Mouse (Mus musculus): ENCODE results near the gene Gon7.

Gene Gon7

GRCm38 (mm10) chr12:102757689-102758402, at the start of gene Gon7, which contains the start of the genes Gm28051 and Ubr7:
Gon7 (minus strand) TSS chr12:102757803.
Gm28051 (minus strand) TSS chr12:102757765.
Ubr7 (plus strand) TSS chr12:102757967.
- DNase-seq (ENCODE audit: low read depth, low spot score) = peak; percentile 97

GRCm38 (mm10) chr12:102799528-102799927, 41.9 kb upstream of the Gon7 start:
- no peak for DNase-seq (ENCODE audit: low read depth, low spot score)

- DNase-seq (ENCODE audit: low read depth, low spot score) = no peak
Measured at GRCm38 (mm10) chr12:102787927-102788326, 30.3 kb upstream of the Gon7 start.

GRCm38 (mm10) chr12:102785593-102785985, 28.0 kb upstream of the Gon7 start:
- no peak for DNase-seq (ENCODE audit: low read depth, low spot score)

- no peak for DNase-seq (ENCODE audit: low read depth, low spot score)
Measured at GRCm38 (mm10) chr12:102784899-102785592, 27.4 kb upstream of the Gon7 start.

- DNase-seq (ENCODE audit: low read depth, low spot score) = no peak
Measured at GRCm38 (mm10) chr12:102782841-102783240, 25.2 kb upstream of the Gon7 start.

GRCm38 (mm10) chr12:102779452-102779851, 21.8 kb upstream of the Gon7 start:
- DNase-seq (ENCODE audit: low read depth, low spot score) = no peak

GRCm38 (mm10) chr12:102778151-102778550, 20.5 kb upstream of the Gon7 start:
- no peak for DNase-seq (ENCODE audit: low read depth, low spot score)

- no peak for DNase-seq (ENCODE audit: low read depth, low spot score)
Measured at GRCm38 (mm10) chr12:102776035-102776434, 18.4 kb upstream of the Gon7 start.

- no peak for DNase-seq (ENCODE audit: low read depth, low spot score)
Measured at GRCm38 (mm10) chr12:102772676-102773075, 15.1 kb upstream of the Gon7 start.

GRCm38 (mm10) chr12:102771601-102772000, 14.0 kb upstream of the Gon7 start:
- no peak for DNase-seq (ENCODE audit: low read depth, low spot score)

GRCm38 (mm10) chr12:102769000-102769399, 11.4 kb upstream of the Gon7 start:
- no peak for DNase-seq (ENCODE audit: low read depth, low spot score)

- no peak for DNase-seq (ENCODE audit: low read depth, low spot score)
Measured at GRCm38 (mm10) chr12:102763696-102764095, 6.1 kb upstream of the Gon7 start.

- DNase-seq (ENCODE audit: low read depth, low spot score) = no peak
Measured at GRCm38 (mm10) chr12:102761668-102762067, 4.1 kb upstream of the Gon7 start.

- DNase-seq (ENCODE audit: low read depth, low spot score) = no peak
Measured at GRCm38 (mm10) chr12:102758936-102759335, 1.3 kb upstream of the Gon7 start.

GRCm38 (mm10) chr12:102758403-102758756, 777 bp upstream of the Gon7 start, which contains the start of gene Gm20604:
Gm20604 (minus strand) TSS chr12:102758672.
- no peak for DNase-seq (ENCODE audit: low read depth, low spot score)

- peak; percentile 16 for DNase-seq (ENCODE audit: low read depth, low spot score)
Measured at GRCm38 (mm10) chr12:102757055-102757688, 431 bp downstream of the Gon7 start.

- DNase-seq (ENCODE audit: low read depth, low spot score) = no peak
Measured at GRCm38 (mm10) chr12:102756304-102756703, 1.3 kb downstream of the Gon7 start.

- no peak for DNase-seq (ENCODE audit: low read depth, low spot score)
Measured at GRCm38 (mm10) chr12:102748256-102748655, 9.3 kb downstream of the Gon7 start.

- no peak for DNase-seq (ENCODE audit: low read depth, low spot score)
Measured at GRCm38 (mm10) chr12:102744839-102745238, 12.8 kb downstream of the Gon7 start.

GRCm38 (mm10) chr12:102743589-102744574, 13.7 kb downstream of the Gon7 start, which contains the start of the genes Moap1 and Tmem251:
Moap1 (minus strand) TSS chr12:102743661.
Tmem251 (plus strand) TSS chr12:102743762.
- peak; percentile 82 for DNase-seq (ENCODE audit: low read depth, low spot score)
